Mouse (Mus musculus) midbrain, embryonic 16.5 days (tissue): ENCODE results near the gene Ralb. TPM values are rescaled to one million over a fixed set of nuclear protein-coding genes. Genes with fewer than 3 reads are reported as not detected.

Experiments used
- ATAC-seq: fragments of 200-750 bp; cut with Nextera tagmentation; 2 replicates; pipeline ENCODE4 v1.8.0; 2017; ENCODE audit warnings: moderate TSS enrichment
- H3K27ac ChIP-seq: fragments of 300-500 bp; sonication (generic); 2 replicates; pipeline ENCODE4 v1.5.1; 2014; ENCODE audit warnings: mild to moderate bottlenecking, low read length, mixed read lengths
- H3K27me3 ChIP-seq: fragments of 300-500 bp; sonication (generic); 2 replicates; pipeline ENCODE4 v1.6.1; 2014; ENCODE audit warnings: low read depth, low read length, mixed read lengths; ENCODE audit not compliant: control insufficient read depth, insufficient read depth
- H3K36me3 ChIP-seq: fragments of 300-500 bp; sonication (generic); 2 replicates; pipeline ENCODE4 v1.6.1; 2014; ENCODE audit warnings: mild to moderate bottlenecking, low read length, moderate library complexity, mixed read lengths; ENCODE audit not compliant: control insufficient read depth, insufficient read depth
- H3K4me1 ChIP-seq: fragments of 300-500 bp; sonication (generic); 2 replicates; pipeline ENCODE4 v1.6.1; 2014; ENCODE audit warnings: mild to moderate bottlenecking, low read length, mixed read lengths; ENCODE audit not compliant: control insufficient read depth, insufficient read depth
- H3K4me2 ChIP-seq: fragments of 300-500 bp; sonication (generic); 2 replicates; pipeline ENCODE4 v1.6.1; 2014; ENCODE audit warnings: mild to moderate bottlenecking, low read length, mixed read lengths
- H3K4me3 ChIP-seq: fragments of 300-500 bp; sonication (generic); 2 replicates; pipeline ENCODE4 v1.5.1; 2014; ENCODE audit warnings: low read depth, mild to moderate bottlenecking, low read length, moderate library complexity, mixed read lengths
- H3K9ac ChIP-seq: fragments of 300-500 bp; sonication (generic); 2 replicates; pipeline ENCODE4 v1.6.1; 2014; ENCODE audit warnings: low read depth, low read length, mixed read lengths
- H3K9me3 ChIP-seq: fragments of 300-500 bp; sonication (generic); replicated peaks from 2 replicates; pipeline ENCODE4 v1.6.1; 2014; ENCODE audit warnings: mild to moderate bottlenecking, low read length, mixed read lengths; ENCODE audit not compliant: control insufficient read depth, poor library complexity, severe bottlenecking
- WGBS: fragments of 180-500 bp; shearing (Covaris S2); extraction: QIAGEN DNeasy Blood & Tissue Kit; methylation state at CpG from one replicate; pipeline ENCODE4 v1.1.7; 2014; 5-methylcytosine and 5-hydroxymethylcytosine counted together
- polyA plus RNA-seq: library from polyadenylated mRNA; unstranded; fragments of >200 nt; fragmentation: Nextera tagmentation; extraction: Ambion mirVana; gene quantifications from 2 replicates; pipeline ENCODE4 v1.2.1, GENCODE M21; 2015

Ralb gene
- 60.8 and 60.9 TPM in 2 replicates for polyA plus RNA-seq

DNA sequence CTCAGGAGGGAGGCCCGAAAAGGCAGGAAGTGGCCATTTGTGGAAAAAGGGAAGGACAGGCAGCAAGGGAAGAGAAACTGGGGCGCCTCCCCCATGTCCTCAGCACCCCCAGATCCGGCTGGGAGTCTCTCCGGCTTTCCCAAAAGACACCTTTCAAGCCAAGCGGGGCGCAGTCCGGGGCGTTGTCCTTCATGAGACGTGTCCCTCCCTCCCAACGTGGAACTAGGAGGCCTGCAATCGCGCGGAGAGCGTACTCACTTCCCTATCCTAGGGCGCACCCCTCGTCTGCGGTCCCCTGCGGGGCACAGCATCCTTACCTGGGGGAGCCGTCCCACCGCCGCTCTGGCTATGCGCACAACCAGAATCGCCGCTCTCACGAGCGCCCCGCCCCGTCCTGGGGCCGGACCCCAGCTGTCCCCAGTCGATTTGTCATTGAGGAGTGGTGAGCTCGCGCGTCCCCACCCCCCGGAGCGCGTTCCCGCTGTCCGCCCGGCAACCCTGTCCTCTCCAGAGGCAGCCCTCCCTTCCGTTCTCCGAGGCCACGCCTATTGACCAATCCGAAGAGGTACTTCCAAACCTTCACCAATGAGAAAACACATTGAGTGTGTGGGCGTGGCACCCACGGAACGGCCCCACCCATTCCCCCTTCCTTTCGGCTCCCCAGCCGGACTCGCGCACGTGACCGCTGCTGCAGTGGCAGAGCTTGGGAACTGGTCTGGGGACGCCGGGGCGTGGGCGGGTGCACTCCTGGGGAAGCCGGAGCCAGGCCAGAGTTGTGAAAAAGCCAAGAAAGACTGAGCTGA lies at the start of gene Ralb:
TSS of gene Ralb (minus strand) at position 535 of the 803 bp plus-strand sequence.
- Histone ChIP-seq H3K27ac (peak within 1 kb of the TSS; percentile 47; the same call in 1 of the 2 replicates), H3K4me1 (peaks cover 13% of the 10 kb centered on the region), H3K4me3 (peak within 1 kb of the TSS; percentile 65), H3K36me3 (no peaks in the 10 kb centered on the region), H3K9me3 (no peaks in the 10 kb centered on the region), H3K27me3 (no peaks in the 10 kb centered on the region), H3K4me2 (peak within 1 kb of the TSS; percentile 60), H3K9ac (peak within 1 kb of the TSS; percentile 87)
- ATAC-seq, result peak; percentile 97
- WGBS, result under 1% methylated on average over 57 of the region's 57 CpGs

DNA sequence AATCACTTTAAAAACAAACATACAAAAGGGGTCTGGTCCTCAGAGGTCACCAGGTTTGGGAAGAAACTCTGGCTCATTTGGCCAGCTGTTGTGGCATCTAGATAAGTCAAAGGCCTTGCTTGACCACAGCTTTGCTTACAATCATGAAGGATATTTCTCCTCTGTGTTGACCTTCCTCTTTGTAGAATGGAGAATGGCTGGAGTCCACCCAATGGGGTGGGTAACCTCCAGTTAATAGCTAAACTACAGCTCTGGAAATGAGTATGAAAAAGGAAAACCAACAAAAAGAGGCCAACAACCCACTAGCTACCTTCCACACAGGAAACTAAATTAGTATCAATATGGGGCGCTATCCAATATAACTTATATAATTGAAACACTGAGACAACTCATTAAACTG lies 47.1 kb upstream of the Ralb start:
- no peak overlapping the region for H3K9ac ChIP-seq
- H3K4me2 ChIP-seq, result no peak overlapping the region
- 98% methylated on average over 1 of the region's 1 CpGs for WGBS
- no peak for ATAC-seq
- no peak overlapping the region for H3K27ac ChIP-seq
- no peaks in the 10 kb centered on the region for H3K9me3 ChIP-seq
- no peaks in the 10 kb centered on the region for H3K4me1 ChIP-seq
- H3K4me3 ChIP-seq, result no peak overlapping the region
- no peaks in the 10 kb centered on the region for H3K36me3 ChIP-seq
- H3K27me3 ChIP-seq, result no peaks in the 10 kb centered on the region

DNA sequence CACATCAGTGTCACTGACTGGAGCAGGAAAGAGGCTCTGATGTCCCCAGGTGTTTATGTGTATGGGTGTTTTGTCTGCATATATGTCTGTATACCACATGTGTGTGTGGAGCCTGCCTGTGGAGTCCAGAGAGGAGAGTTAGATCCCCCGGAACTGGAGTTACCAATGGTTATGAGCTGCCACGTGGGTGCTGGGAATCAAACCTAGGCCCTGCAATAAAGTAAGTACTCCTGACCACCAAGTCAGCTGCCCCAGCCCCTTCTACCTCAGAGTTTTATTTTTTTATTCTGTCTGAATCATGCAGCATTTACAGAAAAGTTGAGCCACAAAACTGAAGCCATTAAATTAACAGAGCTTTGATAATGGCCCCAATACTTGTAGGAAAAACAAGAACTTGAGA lies 45.5 kb upstream of the Ralb start:
- H3K4me2 ChIP-seq, result no peak overlapping the region
- no peak overlapping the region for H3K4me3 ChIP-seq
- WGBS, result 100% methylated on average over 2 of the region's 2 CpGs
- no peaks in the 10 kb centered on the region for H3K9me3 ChIP-seq
- H3K9ac ChIP-seq, result no peak overlapping the region
- H3K36me3 ChIP-seq, result no peaks in the 10 kb centered on the region
- no peaks in the 10 kb centered on the region for H3K27me3 ChIP-seq
- H3K4me1 ChIP-seq, result no peaks in the 10 kb centered on the region
- ATAC-seq, result no peak
- H3K27ac ChIP-seq, result no peak overlapping the region

DNA sequence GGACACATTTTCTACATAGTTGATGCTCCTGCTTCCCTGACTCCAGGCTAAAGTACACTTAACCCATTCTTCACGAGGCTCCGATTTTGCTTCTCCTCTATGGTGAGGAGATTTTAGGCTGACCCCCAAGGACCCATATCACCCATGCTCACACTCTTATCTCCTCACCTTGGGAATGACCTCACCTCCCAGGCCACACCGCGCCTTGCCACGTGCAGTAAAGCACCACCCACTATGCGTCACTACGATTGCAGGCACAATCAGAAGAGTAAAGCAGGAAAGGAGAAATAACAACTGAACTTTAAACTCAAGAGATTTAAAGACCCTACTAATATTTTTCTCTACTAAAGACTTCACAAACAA lies 44.7 kb upstream of the Ralb start:
- no peaks in the 10 kb centered on the region for H3K9me3 ChIP-seq
- H3K27ac ChIP-seq, result no peak overlapping the region
- H3K4me2 ChIP-seq, result no peak overlapping the region
- H3K4me3 ChIP-seq, result no peak overlapping the region
- WGBS, result 96% methylated on average over 7 of the region's 7 CpGs
- H3K4me1 ChIP-seq, result no peaks in the 10 kb centered on the region
- H3K27me3 ChIP-seq, result no peaks in the 10 kb centered on the region
- no peak overlapping the region for H3K9ac ChIP-seq
- ATAC-seq, result no peak
- no peaks in the 10 kb centered on the region for H3K36me3 ChIP-seq

DNA sequence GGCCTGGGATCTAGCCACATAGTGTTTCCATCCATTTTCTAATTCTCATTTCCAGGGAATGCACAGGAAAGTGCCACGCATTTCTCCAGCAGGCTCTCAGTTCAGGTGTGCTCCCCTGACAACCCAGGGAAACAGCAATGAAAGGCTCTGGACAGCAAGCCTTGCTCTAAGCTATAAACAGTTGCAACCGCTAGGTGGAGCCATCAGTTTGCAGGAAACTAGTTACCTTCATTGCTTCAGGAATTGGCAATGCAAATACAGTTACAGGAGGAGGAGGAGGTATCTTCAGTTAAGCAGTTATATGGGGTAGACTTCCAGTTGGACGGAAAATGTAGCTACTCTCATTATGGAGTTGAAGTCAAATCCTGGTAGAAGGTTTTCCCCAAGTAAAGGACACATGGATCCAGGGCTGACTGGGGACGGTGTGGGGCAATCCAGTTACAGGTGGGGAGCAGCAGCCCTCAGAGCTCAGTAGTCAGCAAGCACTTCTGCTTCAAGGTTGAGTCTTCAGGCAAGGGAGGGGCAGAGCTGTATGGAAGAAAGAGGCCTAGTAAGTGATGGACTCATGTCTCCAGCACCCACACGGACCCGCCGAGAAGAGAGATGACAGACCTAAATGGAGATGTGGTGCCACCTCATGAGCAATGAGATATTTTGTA lies 44.2 kb upstream of the Ralb start:
- Histone ChIP-seq H3K27ac (no peak overlapping the region), H3K4me1 (no peaks in the 10 kb centered on the region), H3K9me3 (no peaks in the 10 kb centered on the region), H3K36me3 (no peaks in the 10 kb centered on the region), H3K4me3 (no peak overlapping the region), H3K4me2 (no peak overlapping the region), H3K9ac (no peak overlapping the region), H3K27me3 (no peaks in the 10 kb centered on the region)
- 75% methylated on average over 7 of the region's 7 CpGs for WGBS
- peak; percentile 85 for ATAC-seq

DNA sequence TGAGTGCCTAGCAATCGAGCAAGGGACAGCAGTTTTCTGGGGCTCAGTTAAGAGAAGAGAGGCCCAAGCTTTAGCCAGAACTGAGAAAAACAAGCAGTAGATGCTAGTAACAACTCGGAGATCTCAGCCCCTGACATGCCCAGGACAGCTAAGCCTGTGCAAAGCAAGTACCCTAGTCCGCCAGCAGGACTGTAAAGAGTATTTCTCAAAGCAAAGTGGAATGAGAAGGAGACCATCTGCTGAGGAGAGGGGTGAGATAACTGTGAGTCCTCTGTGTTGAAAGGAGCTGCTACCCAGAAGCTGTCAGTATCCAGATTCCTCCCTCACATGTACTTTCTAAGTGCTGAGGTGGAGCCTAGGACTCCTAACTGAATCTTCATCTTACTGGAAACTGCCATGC lies 41.9 kb upstream of the Ralb start:
- Histone ChIP-seq H3K36me3 (no peaks in the 10 kb centered on the region), H3K9ac (no peak overlapping the region), H3K4me3 (no peak overlapping the region), H3K4me2 (no peak overlapping the region), H3K27me3 (no peaks in the 10 kb centered on the region), H3K27ac (no peak overlapping the region), H3K9me3 (no peaks in the 10 kb centered on the region), H3K4me1 (no peaks in the 10 kb centered on the region)
- 90% methylated on average over 3 of the region's 3 CpGs for WGBS
- no peak for ATAC-seq

DNA sequence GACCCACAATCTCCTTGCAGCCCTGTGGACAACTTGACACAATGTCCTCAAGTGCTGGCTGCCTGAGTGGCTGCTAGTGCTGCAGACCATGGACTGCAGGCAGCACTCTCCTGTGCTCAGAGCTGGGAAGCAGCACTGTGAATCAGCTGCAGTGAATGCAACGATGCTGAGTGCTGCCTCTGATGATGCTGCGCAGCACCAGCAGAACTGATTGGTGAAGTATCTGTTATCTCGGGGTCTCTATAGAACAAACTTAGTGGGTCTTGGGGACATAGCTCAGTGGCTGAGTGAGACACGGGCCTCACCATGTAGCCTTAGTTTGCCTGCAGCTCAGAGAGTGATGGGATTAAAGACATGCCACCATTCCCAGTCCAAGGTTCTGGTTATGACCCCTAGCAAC lies 41.1 kb upstream of the Ralb start:
- Histone ChIP-seq H3K4me2 (no peak overlapping the region), H3K9ac (no peak overlapping the region), H3K4me3 (no peak overlapping the region), H3K36me3 (no peaks in the 10 kb centered on the region), H3K9me3 (no peaks in the 10 kb centered on the region), H3K27ac (no peak overlapping the region), H3K4me1 (no peaks in the 10 kb centered on the region), H3K27me3 (no peaks in the 10 kb centered on the region)
- ATAC-seq, result no peak
- 89% methylated on average over 4 of the region's 4 CpGs for WGBS

DNA sequence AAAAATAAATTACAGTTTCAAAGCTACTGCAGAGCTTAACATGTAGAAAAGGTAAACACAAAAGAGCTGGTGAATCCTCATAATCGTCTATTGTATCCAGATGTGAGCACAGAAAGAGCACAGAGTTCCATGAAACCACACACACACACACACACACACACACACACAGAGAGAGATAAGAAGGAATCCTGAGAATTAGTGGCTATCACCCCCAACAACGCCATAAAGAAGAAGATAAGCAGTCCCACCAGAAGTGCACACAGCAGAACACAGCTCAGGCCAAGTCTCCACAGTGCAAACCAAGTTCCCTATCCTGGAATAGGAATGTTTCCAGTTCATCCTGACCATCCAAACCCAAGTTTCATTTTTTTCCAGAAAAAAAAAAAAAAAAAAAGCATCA lies 40.6 kb upstream of the Ralb start:
- ATAC-seq, result no peak
- Histone ChIP-seq H3K4me2 (no peak overlapping the region), H3K9me3 (no peaks in the 10 kb centered on the region), H3K9ac (no peak overlapping the region), H3K4me3 (no peak overlapping the region), H3K36me3 (no peaks in the 10 kb centered on the region), H3K27me3 (no peaks in the 10 kb centered on the region), H3K4me1 (no peaks in the 10 kb centered on the region), H3K27ac (no peak overlapping the region)
- 82% methylated on average over 2 of the region's 2 CpGs for WGBS

DNA sequence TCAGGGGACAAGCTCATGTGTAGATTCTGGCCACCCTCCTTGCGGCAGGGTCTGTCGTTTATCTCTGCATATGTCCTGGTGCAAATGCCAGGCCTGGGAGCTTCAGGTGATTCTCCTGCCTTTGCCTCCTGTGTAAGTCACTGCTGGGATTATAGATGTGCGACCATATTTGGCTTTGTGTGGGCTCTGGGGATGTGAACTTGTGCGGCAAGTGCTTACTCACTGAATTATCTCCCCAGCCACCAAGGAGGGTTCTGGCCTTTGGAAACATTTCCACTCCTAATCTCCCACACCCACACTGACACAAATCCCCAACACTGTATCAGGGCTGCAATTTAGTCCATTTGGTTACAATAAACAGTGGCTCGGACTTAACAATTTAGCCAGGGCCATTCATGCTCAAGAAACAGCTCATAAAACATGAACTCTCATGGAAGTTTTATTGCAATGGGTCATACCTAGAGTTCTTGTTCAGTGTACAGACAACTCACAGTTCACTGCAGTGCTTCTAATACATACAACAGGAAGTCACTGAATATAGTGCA lies 40.1 kb upstream of the Ralb start:
- Histone ChIP-seq H3K4me1 (no peaks in the 10 kb centered on the region), H3K4me2 (no peak overlapping the region), H3K36me3 (no peaks in the 10 kb centered on the region), H3K27ac (no peak overlapping the region), H3K27me3 (no peaks in the 10 kb centered on the region), H3K4me3 (no peak overlapping the region), H3K9ac (no peak overlapping the region), H3K9me3 (no peaks in the 10 kb centered on the region)
- no peak for ATAC-seq
- WGBS, result 96% methylated on average over 5 of the region's 5 CpGs
